Mouse (Mus musculus) T-helper 2 cell (primary cell): ENCODE measurements around the gene Mlana.

Source experiments
- in situ Hi-C: fragments of 300-600 bp; cut with MboI, MseI; formaldehyde crosslinking; loops from one replicate; pipeline ENCODE4 v1.15.1; 2025; ENCODE audit warnings: high pct_unique_total_duplicates

The Mlana gene

DNA sequence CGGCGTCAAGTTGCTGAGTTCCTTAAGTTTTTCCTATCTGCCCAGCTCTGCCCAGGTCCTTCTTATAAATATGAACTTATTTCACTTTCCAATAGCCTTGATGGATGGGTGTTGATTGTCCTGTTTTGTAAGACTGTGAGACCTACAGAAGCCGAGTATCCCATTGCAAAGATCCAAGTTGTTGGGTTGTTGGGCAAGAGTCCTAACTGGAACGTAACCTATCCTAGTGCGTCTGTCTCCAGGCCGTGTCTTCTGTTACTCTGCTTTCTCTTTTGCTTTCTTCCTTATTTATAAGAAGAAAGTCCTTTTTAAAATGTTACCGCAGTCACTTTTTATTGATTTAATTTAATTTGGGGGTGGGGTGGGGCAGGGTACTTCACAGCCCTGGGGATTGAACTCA lies 22.7 kb upstream of the Mlana start:
- in situ Hi-C loops: no loop called here

DNA sequence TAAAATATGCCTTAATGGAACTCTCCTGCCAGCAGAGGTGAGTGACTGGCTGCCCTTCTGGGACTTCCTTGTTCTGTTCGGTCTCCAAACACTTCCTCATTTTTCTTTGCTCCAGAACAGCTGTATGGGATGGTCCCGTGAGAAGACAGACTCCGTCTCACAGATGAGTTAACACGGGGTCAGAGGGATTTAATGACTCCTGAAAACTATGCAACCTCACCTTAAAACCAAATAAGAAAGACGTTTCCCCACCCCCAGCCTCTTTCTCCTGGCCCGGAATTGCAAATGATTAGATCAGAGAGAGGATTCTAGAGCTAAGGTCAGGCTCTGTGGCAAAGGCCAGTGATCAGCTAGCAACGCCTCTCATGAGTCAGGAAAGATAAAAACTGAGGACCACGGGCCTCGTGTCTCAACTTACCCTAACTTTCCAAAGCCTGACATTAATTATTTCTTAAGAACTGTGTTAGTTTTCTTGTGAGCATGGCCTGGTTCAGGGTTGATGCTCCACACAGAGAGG lies 22.0 kb upstream of the Mlana start:
- in situ Hi-C loops: no loop called here

DNA sequence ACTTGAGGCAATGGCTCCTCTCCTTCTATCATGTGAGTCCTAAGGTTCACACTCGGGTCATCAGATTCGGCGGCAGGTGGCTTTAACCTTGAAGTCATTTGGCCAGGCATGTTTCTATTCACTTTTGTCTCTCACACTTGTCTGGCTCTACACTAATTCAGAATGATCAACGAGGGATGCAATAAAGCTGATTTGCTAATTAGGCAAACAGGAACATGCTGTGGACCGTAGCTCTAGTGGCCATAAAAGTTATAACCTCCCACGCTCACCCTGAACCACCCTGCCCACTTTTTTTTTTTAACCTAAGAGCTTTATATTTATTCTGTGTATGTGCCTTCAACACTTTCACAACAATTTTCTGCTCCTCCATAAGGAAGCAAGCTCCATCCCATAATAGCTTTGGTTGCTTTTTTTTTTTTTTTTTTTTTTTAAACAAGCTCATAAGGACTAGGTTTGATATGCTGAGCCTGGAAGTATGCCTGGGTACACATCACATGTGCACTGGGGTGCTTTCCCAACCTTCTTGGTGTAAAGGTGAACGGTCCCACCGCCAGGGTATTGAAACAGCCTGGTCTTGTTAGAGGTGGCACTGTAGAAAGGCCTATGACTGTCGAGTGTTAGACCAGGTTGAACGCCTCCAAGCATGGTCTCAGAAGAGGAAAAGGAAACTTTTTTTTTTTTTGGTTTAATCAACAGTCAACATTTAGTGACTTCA lies 21.0 kb upstream of the Mlana start:
- in situ Hi-C loops: no loop called here

DNA sequence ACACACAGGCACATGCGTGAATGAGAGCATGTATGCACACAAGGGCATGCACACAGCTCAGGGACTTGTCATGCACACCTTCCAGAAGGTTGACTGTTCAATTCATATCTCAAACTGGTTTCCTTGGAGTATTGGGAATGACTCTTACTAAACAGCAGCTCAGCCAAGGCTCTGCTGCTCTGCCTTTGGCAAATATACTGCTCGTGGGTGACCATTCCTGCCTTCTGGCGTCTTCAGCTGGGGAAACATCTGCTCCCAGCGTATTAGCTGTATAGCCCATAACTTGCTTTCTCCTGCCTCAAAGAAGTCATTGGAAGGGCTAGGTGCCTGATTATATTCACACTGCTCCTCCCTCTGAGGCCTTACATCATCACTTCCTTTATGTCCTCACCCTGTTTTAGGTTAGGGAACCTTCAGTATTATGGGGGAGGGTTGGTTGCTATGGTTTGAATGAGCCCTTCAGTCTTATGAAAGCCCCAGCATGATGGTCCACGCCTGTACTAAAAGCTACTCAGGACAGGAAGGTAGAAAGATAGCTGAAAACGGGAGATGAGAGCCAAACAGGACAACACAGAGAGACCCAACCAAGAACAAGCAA lies 19.3 kb upstream of the Mlana start:
- in situ Hi-C loops: no loop called here

DNA sequence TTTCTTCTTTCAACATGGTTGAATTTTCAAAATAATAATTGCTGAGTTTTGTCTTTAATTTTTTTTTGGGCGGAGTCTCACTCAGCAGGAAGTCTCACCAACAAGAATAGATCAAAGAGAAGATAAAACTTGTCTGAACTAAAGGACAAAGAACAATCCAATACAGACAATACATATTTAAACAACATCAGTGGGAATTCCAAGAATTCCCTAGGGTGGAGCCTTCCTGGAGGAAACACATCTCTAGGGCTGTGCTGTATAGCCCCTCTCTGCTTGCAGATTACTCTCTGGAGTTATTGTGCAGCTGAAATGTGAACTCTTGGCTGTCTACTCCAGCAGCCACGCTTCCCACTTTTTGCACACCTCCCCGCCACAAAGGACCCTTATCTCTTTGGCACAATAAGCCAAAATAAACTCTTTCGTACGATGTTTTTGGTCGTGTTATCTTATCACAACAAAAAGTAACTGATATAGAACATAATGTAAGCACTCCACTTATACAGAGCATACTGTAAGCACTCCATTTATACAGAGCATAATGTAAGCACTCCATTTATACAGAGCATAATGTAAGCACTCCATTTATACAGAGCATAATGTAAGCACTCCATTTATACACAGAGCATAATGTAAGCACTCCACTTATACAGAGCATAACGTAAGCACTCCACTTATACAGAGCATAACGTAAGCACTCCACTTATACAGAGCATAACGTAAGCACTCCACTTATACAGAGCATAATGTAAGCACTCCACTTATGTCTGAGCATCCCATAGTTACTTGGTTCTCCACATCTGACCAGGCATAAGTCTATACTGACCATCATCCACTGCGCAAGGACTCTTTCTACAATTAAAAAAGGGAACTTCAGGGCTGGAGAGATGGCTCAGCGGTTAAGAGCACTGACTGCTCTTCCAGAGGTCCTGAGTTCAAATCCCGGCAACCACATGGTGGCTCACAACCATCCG lies 17.2 kb upstream of the Mlana start:
- in situ Hi-C loops: no loop called here

DNA sequence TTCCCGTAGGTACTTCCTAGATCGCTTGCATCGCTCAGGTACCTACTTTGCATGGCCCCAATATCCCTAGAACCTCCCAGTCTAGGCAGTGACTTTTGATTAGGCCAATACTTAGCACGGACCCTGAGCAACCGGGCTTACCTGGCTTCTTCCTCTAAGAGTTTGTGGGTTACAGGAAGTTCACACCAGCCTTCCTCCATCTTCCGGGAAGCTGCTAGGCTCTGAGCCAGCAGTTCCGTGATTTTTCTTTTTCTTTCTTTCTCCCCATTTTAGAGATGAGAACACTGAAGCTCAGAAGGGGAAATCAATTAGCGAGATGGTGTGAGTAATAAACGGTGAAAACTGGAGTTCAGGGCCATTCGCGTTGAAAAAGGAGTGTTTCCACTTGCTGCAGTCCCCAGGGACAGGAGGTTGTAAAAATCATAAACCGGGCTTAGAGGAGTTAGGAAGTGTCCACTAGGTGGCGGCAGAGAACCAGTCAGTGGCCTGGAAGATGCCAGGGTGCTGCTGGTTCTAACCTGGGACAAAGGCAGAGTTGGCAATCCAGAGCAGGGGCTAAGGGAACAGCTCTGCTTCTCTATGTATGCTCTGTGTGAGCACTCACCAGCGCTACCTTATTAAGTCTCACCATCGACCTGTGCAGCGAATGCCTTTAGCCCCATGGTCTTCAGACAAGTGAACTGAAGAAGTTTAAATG lies 13.6 kb upstream of the Mlana start:
- in situ Hi-C loops: no loop called here

DNA sequence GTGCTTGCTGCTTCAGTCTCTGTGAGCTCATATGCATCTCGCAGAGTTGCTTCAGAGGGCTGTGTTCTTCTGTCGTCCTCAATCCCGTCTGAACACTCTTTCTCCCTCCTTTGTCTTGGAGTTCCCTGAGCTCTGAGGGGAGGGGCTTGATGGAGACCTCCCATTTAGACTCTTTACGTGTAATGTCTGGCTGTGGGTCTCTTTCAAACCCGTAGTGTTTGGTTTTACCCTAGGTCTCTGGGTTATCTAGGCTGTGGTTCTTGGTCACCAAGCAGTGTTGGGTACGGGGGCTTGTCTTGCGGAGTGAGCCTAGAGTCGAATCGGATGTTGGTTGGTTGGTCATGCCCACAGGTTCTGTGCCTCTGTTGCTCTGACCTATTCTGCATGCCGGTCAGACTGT lies 2.6 kb upstream of the Mlana start:
- in situ Hi-C loops: no loop called here

DNA sequence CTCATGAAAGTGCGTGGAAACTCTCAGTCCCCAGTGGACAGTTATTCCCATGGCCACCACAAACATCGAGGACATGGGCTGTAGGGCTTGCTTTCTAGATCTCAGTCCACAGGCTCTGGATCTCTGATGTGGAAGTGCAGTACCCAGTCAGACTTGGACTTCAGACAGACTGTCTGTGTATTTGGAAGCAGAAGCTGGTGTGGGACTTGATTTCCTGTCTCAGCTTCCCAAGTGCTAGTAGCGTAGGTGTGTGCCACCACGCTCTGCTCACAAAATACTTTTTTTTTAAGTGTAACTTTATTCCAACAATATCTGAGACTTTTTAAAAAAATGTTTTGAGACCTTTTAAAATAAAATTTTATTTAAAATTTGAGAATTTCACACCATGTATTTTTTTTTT lies 1.3 kb upstream of the Mlana start:
- in situ Hi-C loops: no loop called here

DNA sequence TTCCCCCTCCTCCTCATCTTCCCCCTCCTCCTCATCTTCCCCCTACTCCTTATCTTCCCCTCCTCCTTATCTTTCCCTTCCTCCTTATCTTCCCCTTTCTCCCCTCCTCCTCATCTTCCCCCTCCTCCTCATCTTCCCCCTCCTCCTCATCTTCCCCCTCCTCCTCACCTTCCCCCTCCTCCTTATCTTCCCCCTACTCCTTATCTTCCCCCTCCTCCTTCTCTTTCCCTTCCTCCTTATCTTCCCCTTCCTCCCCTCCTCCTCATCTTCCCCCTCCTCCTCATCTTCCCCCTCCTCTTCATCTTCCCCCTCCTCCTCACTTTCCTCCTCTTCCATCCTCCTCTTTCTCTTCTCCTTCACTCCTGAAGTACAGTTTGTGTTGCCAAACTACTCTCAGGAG lies 784 bp upstream of the Mlana start:
- in situ Hi-C loops: no loop called here

DNA sequence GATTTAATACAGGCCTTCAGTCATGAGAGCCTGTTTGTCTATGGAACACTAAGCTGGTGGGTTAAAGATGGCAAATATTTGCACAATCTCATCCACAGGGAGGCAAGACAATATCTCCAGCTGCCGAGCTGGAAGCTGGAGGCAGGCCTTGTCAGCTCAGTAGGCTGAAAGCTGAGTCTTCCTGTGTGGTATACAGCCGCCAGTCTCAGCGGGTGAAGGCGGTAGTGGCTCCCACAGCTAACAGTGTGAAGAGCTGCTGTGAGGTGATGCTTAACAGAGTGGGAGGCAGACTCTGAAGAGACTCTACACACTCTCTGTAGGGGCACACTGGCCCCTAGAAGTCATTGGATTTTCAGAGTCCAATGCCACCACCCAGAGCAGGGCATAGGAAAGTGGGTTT lies 4.1 kb downstream of the Mlana start:
- in situ Hi-C loops: no loop called here

DNA sequence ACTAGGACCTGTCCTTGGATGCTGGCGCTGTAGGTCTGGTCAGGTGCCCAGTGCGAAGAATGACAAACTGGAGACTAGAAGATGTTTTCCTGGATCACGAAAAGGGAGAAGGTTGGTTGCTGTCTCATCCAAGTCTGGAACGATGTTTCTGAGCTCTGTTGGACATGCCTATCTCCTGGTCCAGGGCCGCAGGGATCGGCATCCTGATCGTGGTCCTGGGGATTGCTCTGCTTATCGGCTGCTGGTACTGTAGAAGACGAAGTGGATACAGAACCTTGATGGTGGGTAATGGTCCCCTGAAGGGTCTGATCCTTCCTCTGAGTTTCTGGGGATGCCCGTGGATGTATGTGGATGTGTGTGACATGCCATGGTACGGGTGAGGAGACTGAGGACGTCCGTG lies 6.8 kb downstream of the Mlana start:
- in situ Hi-C loops: no loop called here

DNA sequence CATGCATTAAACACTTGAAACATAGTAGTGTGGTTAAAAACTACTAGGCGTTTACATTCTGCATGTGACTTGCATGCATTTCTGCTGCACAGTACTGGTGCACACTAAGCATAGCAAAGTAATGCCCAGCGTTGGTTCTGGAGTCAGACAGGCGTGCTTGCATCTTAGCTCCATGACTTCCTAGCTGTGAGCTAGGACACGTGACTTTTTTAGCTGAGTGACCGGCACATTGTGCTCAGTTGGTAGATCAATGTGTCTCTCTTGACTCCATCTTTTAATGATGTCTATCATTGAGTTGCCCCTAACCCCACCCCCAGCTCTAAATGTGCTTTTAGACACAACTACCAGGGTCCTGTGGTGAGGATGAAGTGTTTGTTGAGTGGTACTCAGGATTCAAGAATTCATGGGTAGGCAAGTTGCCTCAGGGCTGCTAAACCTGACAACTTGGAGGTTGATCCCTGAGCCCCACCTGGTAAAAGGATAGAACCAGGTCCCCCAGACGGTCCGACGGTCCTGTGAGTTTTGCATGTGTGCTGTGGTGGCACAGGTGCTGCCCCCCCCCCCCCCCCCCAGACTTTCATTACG lies 9.8 kb downstream of the Mlana start:
- in situ Hi-C loops: no loop called here

DNA sequence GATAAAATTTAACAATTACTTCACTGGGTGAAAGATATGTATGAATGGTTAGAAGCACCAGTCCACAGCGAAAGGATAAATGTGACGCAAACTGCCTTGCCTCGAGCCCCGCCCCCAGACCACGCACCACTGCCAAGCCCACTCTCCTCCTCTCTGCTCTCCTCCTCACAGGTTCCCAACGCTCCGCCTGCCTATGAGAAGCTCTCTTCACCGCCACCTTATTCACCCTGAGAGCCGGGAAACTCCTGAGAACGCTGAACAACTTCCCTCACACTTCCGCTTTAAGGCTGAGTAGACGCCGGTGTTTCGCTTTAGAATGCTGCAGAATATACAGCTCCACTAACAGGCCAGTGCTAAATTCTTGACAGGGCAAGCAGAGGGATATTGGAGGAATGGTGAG lies 10.4 kb downstream of the Mlana start:
- in situ Hi-C loops: no loop called here

DNA sequence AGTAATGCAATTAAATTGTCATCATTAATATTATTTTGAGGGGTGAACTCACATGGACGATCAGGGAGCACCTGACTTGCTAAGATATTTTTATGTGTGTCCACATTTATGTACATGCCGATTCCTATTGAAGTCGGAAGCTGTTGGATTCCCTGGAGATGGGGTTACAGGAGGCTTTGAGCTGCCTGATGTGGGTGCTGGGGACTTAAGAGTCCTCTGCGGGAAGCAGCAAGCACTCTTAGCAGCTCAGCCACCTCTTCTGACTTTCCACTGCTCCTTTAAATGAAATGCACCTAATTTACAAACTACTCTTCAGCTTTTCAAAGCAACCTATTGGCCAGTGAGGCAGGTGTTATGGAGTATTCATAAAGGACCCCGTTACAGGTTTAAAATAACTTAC lies 10.8 kb downstream of the Mlana start:
- in situ Hi-C loops: no loop called here

DNA sequence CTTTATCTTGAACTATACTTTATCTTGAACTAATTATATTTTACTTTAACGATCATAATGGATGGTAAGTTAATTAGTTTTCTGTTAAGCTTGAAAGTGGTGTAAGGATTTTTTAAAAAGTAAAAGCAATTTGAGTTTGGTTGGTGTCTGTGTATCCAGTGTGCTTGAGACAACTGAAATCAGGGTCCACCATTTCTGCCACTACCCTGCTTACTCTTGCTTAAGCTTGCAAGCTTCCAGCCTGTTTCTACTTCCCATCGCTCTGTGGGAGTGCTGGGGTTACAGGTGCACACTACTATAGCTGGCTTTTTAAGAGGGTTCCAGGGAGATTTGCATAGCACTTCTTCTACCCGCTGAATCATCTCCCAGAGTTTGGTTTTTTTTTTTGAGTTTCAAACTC lies 11.8 kb downstream of the Mlana start:
- in situ Hi-C loops: no loop called here

DNA sequence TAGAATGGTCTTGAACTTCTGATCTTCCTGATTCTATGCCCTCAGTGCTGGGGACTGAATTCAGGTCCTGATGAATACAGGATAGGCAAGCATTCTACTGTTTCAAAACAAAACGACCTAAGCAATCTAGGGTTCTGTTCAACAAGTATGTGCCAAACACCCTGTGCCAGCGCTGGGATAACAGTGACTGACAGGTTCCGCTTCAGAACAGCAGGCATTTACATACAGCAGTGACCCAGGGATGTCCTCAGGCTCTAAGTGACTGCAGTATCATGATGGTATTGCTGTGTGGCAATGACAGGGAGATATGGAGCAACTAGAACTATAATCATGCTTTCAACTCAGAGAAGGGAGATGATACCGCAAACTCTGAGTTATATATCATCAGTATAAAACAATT lies 15.8 kb downstream of the Mlana start:
- in situ Hi-C loops: no loop called here

DNA sequence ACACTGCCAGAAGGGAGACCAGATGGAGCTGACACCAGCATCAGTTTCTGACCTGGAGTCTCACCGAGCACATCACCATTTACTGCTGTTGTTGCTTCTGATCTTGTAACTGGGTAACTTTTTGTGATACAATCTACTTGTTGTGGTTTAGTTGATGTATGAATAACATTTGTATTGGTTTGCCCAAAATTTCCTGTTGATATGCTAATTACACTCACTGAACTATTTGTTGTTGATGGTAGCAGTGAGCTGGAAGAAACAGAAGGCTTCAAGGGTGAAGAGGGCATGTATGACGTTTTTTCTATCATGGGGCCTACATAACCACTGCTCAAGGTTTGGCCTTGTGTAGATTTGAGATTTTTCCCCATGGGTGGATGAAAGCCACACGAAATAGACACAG lies 20.2 kb downstream of the Mlana start:
- in situ Hi-C loops: no loop called here

DNA sequence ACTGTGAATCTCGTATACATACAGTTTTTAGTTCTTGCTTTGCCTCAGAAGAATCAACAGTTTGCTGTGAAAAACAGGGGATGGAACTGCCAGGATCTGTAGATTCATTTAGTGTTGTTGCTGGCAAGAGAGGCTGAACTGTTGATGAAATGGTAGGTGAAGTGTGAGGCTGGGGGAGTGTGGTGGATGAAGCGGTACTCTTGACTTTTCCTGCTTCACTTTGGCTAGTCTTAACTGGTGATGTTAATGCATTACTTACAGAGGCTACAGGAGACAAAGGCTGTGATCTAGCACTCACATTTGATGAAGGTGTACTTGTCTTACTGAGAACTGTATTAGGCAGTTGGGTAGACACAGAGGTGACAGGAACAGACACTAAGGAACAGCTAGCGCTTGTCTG lies 20.9 kb downstream of the Mlana start:
- in situ Hi-C loops: no loop called here

DNA sequence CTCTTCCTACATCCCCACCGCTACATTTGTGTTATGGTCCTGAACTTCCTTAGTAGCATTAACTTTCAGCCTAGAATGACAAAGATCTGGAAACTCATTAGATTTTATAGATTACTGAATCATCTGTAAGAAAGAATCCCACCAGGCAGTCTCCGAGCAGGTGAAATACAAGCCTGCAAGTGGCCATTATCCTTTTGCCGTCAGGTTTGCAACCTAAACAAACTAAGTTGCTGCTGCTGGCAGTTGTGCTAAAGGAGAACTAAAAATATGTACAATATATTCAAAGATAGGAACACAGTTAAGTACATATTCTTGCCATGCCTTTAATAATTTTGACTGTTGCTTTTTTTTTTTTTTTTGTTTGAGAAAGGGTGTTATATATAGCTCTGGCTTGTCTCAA lies 37.8 kb downstream of the Mlana start:
- in situ Hi-C loops: no loop called here

DNA sequence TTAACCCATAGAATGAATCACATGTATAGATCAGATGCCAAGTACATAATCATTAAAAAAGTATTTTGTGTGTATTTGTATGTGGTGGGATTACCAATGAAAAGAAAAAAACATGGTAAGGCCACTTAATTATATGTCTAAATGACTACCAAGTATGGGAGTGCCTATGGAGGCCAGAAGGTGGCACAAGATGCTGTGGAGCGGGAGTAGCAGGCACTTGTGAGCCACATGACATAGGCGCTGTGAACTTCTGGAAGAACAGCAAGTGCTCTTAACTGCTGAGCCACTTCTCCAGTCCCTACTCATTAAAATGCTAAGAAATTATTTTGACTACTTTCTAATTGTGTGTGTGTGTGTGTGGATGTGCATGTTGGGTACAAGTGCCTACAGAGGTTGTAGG lies 42.0 kb downstream of the Mlana start:
- in situ Hi-C loops: no loop called here

DNA sequence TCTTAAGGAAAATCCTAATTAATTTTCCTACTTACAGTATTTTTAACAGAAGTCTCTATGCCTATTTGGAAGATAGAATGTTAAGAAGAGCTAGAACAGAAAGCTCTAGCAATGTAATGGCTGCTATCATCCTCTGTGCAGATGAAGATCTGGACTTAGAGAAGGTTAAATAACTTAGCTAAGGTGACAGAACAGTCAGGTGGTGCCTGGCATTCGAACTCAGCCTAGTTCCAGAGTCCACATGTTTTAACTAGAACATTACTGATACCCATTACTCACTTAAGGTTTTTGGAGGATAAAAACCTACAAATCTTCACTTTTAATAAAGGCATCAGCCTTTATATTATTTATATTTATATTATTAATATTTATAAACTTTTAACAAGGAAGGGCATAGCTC lies 43.0 kb downstream of the Mlana start:
- in situ Hi-C loops: no loop called here

DNA sequence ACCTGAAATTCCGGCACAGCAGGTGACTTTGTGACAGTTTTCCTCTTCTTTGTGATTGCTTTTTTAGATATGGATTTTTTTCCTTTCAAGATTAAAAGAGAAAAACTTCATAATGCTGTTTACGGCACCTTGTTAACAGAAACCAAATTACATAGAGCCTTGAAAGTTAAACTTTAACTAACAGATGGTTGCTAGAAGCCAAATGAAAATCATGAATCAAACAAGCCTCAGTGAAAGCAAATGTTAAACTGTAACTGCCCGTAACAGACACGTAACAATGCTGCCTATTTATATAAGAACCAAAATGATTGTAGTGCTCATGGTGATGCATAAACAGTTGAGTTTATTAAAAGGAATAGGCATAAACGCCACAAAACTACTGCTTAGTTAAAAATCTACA lies 45.9 kb downstream of the Mlana start:
- in situ Hi-C loops: no loop called here
